Mouse (Mus musculus) layer of hippocampus, adult 9-10 months (tissue): ENCODE results near the gene Gse1.
"Not testable (repeated sequence)": the region's sequence is repeated elsewhere in the genome, so short reads cannot be mapped to it uniquely, and the experiment has no call there.

ENCODE experiments used
- DNase-seq: peaks from one replicate; pipeline ENCODE4 v3.0.0; 2022; ENCODE audit warnings: low spot score

The Gse1 gene

GRCm38 (mm10) chr8:120348922-120349321, 120.7 kb downstream of the Gse1 start:
- no peak for DNase-seq

- no peak for DNase-seq
Measured at GRCm38 (mm10) chr8:120351332-120352071, 123.2 kb downstream of the Gse1 start.

- DNase-seq: no peak
Measured at GRCm38 (mm10) chr8:120352096-120352495, 123.8 kb downstream of the Gse1 start.

GRCm38 (mm10) chr8:120356067-120356466, 127.8 kb downstream of the Gse1 start:
- DNase-seq: no peak

GRCm38 (mm10) chr8:120357504-120357903, 129.2 kb downstream of the Gse1 start:
- DNase-seq: no peak

- DNase-seq: no peak
Measured at GRCm38 (mm10) chr8:120361301-120361700, 133.0 kb downstream of the Gse1 start.

- no peak for DNase-seq
Measured at GRCm38 (mm10) chr8:120363552-120364071, 135.4 kb downstream of the Gse1 start.

- DNase-seq: no peak
Measured at GRCm38 (mm10) chr8:120364093-120364725, 136.0 kb downstream of the Gse1 start.

GRCm38 (mm10) chr8:120366840-120367239, 138.6 kb downstream of the Gse1 start:
- no peak for DNase-seq

GRCm38 (mm10) chr8:120368191-120368590, 139.9 kb downstream of the Gse1 start:
- not testable (repeated sequence) for DNase-seq

- DNase-seq: peak; percentile 56
Measured at GRCm38 (mm10) chr8:120368814-120369649, 140.8 kb downstream of the Gse1 start.

GRCm38 (mm10) chr8:120369956-120370355, 141.7 kb downstream of the Gse1 start:
- no peak for DNase-seq

GRCm38 (mm10) chr8:120370461-120370860, 142.2 kb downstream of the Gse1 start:
- no peak for DNase-seq

- DNase-seq: no peak
Measured at GRCm38 (mm10) chr8:120371146-120371545, 142.9 kb downstream of the Gse1 start.

GRCm38 (mm10) chr8:120371725-120372457, 143.6 kb downstream of the Gse1 start:
- DNase-seq: no peak

GRCm38 (mm10) chr8:120372684-120373083, 144.4 kb downstream of the Gse1 start:
- DNase-seq: no peak

- DNase-seq: no peak
Measured at GRCm38 (mm10) chr8:120373621-120374020, 145.4 kb downstream of the Gse1 start.

GRCm38 (mm10) chr8:120374070-120374469, 145.8 kb downstream of the Gse1 start:
- no peak for DNase-seq

GRCm38 (mm10) chr8:120374514-120374913, 146.3 kb downstream of the Gse1 start:
- no peak for DNase-seq

- DNase-seq: no peak
Measured at GRCm38 (mm10) chr8:120375170-120375569, 146.9 kb downstream of the Gse1 start.

GRCm38 (mm10) chr8:120376215-120376614, 148.0 kb downstream of the Gse1 start:
- DNase-seq: no peak
